Mouse (Mus musculus) liver, adult 2 months (tissue): Measurements from ENCODE around the gene Ppp1r1b.

Source experiments
- CTCF ChIP-seq: fragments of 200-500 bp; IDR thresholded peaks from 2 replicates; pipeline ENCODE4 v1.5.1; 2011; ENCODE audit warnings: low read depth, low read length, control low read depth
- POLR2A ChIP-seq: fragments of 200-500 bp; IDR thresholded peaks from 2 replicates; pipeline ENCODE4 v1.6.1; 2011; ENCODE audit warnings: low read length, control low read depth; ENCODE audit not compliant: insufficient read depth; ENCODE audit errors: extremely low read depth

GRCm38 (mm10) chr11:98354445-98354844 is 6.2 kb downstream of the Ppp1r1b start:
- TF ChIP-seq CTCF (no peak), POLR2A (no peak)
